Mouse (Mus musculus): ENCODE data around the gene Asl.
"Not testable (repeated sequence)": the region's sequence is repeated elsewhere in the genome, so short reads cannot be mapped to it uniquely, and the experiment has no call there.

- not testable (repeated sequence) for TF ChIP-seq POLR2A, CTCF (IDR thresholded peaks at IDR 0.05; ENCODE audit: insufficient read depth, low read depth, low read length)
These were observed 7.3 kb upstream of the Asl start for GRCm38 (mm10) chr5:130036300-130036699.

Data from olfactory bulb, adult 2 months (tissue).